ENCODE assay signal across 8 mouse cellular contexts in the genomic region with DNA sequence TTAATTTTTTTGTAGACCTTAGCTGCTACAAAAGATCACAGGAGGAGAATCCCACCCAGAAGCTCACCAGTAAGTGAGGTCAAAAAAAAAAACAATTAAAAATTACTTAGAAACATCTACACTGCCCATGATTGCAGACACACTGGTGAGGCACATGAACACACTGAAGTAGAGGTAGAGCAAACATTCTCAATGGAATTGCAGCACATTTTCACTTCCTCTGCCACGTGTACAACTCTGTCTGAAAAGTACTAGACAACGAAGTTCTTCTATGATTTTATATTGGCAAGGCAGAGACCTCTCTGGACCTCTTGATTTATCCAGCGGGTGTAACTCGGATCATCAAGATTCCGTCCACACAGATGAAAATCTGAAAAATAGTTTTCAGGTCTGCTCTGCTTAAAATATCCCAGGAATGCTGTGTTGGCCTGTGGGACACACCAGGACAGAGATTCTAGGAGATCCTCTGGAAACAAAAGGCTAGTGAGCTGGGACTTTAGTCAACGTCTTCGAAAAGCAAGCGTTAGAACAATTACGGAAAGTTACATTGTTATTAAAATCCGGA. TPM values are rescaled to one million over a fixed set of nuclear protein-coding genes. Genes with fewer than 3 reads are reported as not detected.
A peak's percentile ranks its signal among the peaks of the same experiment; 100 is the strongest.
DNase-seq lines count a peak whose midpoint lies in the region; ATAC-seq and TF ChIP-seq lines count a peak whose summit lies in the region.

No protein-coding gene starts in this region.

- peak overlapping the region; percentile 91 for H3K27ac ChIP-seq in bone marrow macrophage, adult 2 months (ENCODE audit: insufficient read depth, low read depth, low read length)
- no peak overlapping the region for H3K27ac ChIP-seq in hindbrain, embryonic 13.5 days
- no peak overlapping the region for H3K27ac ChIP-seq in midbrain, embryonic 13.5 days
- H3K27ac ChIP-seq in cerebellum, adult 2 months (ENCODE audit: insufficient read depth, low read length), result no peak overlapping the region

- peaks cover 15% of the 10 kb centered on the region for H3K4me1 ChIP-seq in bone marrow macrophage, adult 2 months (ENCODE audit: control insufficient read depth, insufficient read depth, low read length)
- H3K4me1 ChIP-seq in hindbrain, embryonic 13.5 days (replicated peaks), result peaks cover 20% of the 10 kb centered on the region
- peaks cover 22% of the 10 kb centered on the region for H3K4me1 ChIP-seq in midbrain, embryonic 13.5 days (replicated peaks)
- no peaks in the 10 kb centered on the region for H3K4me1 ChIP-seq in cerebellum, adult 2 months (ENCODE audit: control insufficient read depth, insufficient read depth, low read length)

- H3K4me2 ChIP-seq in hindbrain, embryonic 13.5 days, result peak overlapping the region; percentile 84
- H3K4me2 ChIP-seq in midbrain, embryonic 13.5 days (replicated peaks), result peak overlapping the region; percentile 90

- TF ChIP-seq CTCF in bone marrow macrophage, adult 2 months (IDR thresholded peaks at IDR 0.05; ENCODE audit: low read depth, low read length), result no peak
- TF ChIP-seq CTCF in cerebellum, adult 2 months (IDR thresholded peaks at IDR 0.05; ENCODE audit: borderline replicate concordance, insufficient read depth, low read depth, low read length), result no peak

- H3K9ac ChIP-seq in hindbrain, embryonic 13.5 days, result no peak overlapping the region
- H3K9ac ChIP-seq in midbrain, embryonic 13.5 days (replicated peaks), result no peak overlapping the region

- no peak for TF ChIP-seq POLR2A in bone marrow macrophage, adult 2 months (IDR thresholded peaks at IDR 0.05; ENCODE audit: borderline replicate concordance, low read depth, low read length)
- no peak for TF ChIP-seq POLR2A in cerebellum, adult 2 months (IDR thresholded peaks at IDR 0.05; ENCODE audit: borderline replicate concordance, insufficient read depth, low read length)

- WGBS in hindbrain, embryonic 13.5 days, result 42% methylated on average over 10 of the region's 10 CpGs
- whole genome bisulfite sequencing in midbrain, embryonic 13.5 days, result 46% methylated on average over 10 of the region's 10 CpGs
- 41% methylated on average over 10 of the region's 10 CpGs for WGBS in cerebellum, adult 2 months

- ATAC-seq in hindbrain, embryonic 13.5 days (ENCODE audit: low FRiP score), result no peak
- ATAC-seq in midbrain, embryonic 13.5 days, result no peak

- H3K4me3 ChIP-seq in bone marrow macrophage, adult 2 months (ENCODE audit: insufficient read depth, low read length), result peak overlapping the region; percentile 76
- H3K4me3 ChIP-seq in hindbrain, embryonic 13.5 days, result peak overlapping the region; percentile 86
- H3K4me3 ChIP-seq in midbrain, embryonic 13.5 days (replicated peaks), result peak overlapping the region; percentile 89
- no peak overlapping the region for H3K4me3 ChIP-seq in cerebellum, adult 2 months (replicated peaks; ENCODE audit: insufficient read depth, low read depth, low read length)

- H3K9me3 ChIP-seq in hindbrain, embryonic 13.5 days, result no peaks in the 10 kb centered on the region
- H3K9me3 ChIP-seq in midbrain, embryonic 13.5 days, result no peaks in the 10 kb centered on the region

- DNase-seq in kidney, adult 9 months, result peak; percentile 27
- DNase-seq in kidney, adult 18-20 months, result no peak
- no peak for DNase-seq in cerebellum, adult 2 months
- DNase-seq in layer of hippocampus, postnatal 36 days, result no peak
- no peak for DNase-seq in right cerebral cortex, postnatal 10 days (ENCODE audit: low spot score in 2 of 2)

- H3K36me3 ChIP-seq in hindbrain, embryonic 13.5 days, result no peaks in the 10 kb centered on the region
- H3K36me3 ChIP-seq in midbrain, embryonic 13.5 days, result no peaks in the 10 kb centered on the region

- H3K27me3 ChIP-seq in hindbrain, embryonic 13.5 days, result no peaks in the 10 kb centered on the region
- H3K27me3 ChIP-seq in midbrain, embryonic 13.5 days, result no peaks in the 10 kb centered on the region
- H3K27me3 ChIP-seq in cerebellum, adult 2 months (ENCODE audit: control insufficient read depth, insufficient read depth, low read length), result no peaks in the 10 kb centered on the region

RNA-seq across cellular contexts. Expression of a gene that starts 1.0 kb away (rescaled TPM):
- 22.5 and 23.1 TPM in 2 replicates for polyA plus RNA-seq in bone marrow macrophage, adult 2 months (2012; ENCODE audit: insufficient read depth, insufficient read length, missing spikeins)
- 14.6 and 14.9 TPM in 2 replicates for polyA plus RNA-seq in hindbrain, embryonic 13.5 days (2015; fragmentation: Nextera tagmentation; extraction: Ambion mirVana)
- 11.9 and 13.0 TPM in 2 replicates for polyA plus RNA-seq in midbrain, embryonic 13.5 days (2015; fragmentation: Nextera tagmentation; extraction: Ambion mirVana)
- 28.0 and 30.8 TPM in 2 replicates for polyA plus RNA-seq in cerebellum, adult 2 months (2012; rRNA removed)
- total RNA-seq in layer of hippocampus, postnatal 36 days (2021), result 10 to 100 TPM; 45.8 to 48.4 TPM
